Mouse (Mus musculus) G1E (cell line): ENCODE results near the gene Dhx9.

Source experiments
- CTCF ChIP-seq: IDR thresholded peaks from 2 replicates; pipeline ENCODE4 v1.5.1; 2012; ENCODE audit warnings: low read depth, low read length, inconsistent platforms, mixed read lengths
- GATA1 ChIP-seq: IDR thresholded peaks from 2 replicates; pipeline ENCODE4 v1.6.1; 2012; ENCODE audit warnings: borderline replicate concordance, low read length, inconsistent platforms, mixed read lengths
- GATA2 ChIP-seq: IDR thresholded peaks from 2 replicates; pipeline ENCODE4 v1.6.1; 2012; ENCODE audit warnings: low read depth, low read length, inconsistent platforms, borderline replicate concordance
- POLR2AphosphoS5 ChIP-seq: IDR thresholded peaks from 2 replicates; pipeline ENCODE4 v1.6.1; 2012; ENCODE audit warnings: low read depth, low read length, inconsistent platforms; ENCODE audit not compliant: insufficient replicate concordance
- TAL1 ChIP-seq: conservative IDR thresholded peaks from 2 replicates; pipeline ENCODE4 v1.6.1; 2012; ENCODE audit warnings: low read depth, low read length, inconsistent platforms, mixed read lengths

DNA sequence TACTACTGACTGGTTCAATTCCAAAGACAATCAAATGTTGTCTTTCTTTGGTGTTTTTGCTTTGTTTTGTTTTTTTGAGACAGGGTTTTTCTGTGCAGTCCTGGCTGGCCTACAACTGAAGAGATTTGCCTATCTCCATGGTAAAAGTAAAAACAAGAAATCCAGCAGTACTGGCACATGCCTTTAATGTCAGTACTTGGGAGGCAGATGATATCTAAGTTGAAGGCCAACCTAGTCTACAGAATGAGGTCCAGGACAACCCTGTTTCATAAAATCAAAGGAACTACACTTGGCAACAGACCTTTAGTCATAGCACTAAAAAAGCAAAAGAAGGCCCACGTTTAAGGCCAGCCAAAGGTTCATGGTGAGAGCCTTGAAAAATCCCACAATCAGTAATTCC, 25.7 kb downstream of the Dhx9 start:
- TF ChIP-seq GATA1, result no peak
- no peak for TF ChIP-seq CTCF
- no peak for TF ChIP-seq TAL1
- TF ChIP-seq POLR2AphosphoS5, result no peak
- TF ChIP-seq GATA2, result no peak
